In the genomic region with DNA sequence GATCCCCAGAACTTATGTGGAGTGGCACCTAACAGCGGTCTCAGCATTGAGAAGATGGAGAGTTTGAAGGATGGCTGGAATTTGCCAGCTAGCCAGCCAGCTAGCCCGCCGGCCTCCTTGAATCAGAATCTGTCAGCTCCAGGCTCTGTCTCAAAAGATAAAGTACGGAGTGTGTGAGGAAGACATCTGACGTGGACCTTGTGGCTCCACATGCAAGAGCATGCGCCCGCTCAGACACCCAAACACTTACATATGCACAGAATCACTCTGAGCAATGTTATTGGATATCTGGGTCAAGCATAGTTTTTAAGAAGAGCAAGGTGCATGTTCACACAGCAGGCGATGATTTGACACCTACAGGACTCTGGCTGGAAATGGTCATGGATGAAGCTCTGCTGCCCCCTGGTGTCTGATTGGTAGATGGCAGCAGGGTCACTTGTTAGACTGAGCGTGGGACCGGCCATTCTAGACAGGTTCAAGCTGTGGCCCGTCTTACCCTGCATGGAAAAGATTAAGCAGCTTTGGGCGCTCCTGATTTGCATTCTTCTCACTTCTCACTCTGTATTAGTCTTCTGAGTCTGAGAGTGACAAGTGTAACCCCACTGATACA, we compare ENCODE assay signal across 8 mouse cellular contexts. TPM values are rescaled to one million over a fixed set of nuclear protein-coding genes. Genes with fewer than 3 reads are reported as not detected.
DNase-seq lines count a peak whose midpoint lies in the region; ATAC-seq lines count a peak whose summit lies in the region.

No protein-coding gene starts in this region.

- H3K9me3 ChIP-seq in embryonic facial prominence, embryonic 11.5 days (replicated peaks; ENCODE audit: control insufficient read depth, low read length): no peaks in the 10 kb centered on the region
- no peaks in the 10 kb centered on the region for H3K9me3 ChIP-seq in kidney, embryonic 15.5 days (replicated peaks)
- no peaks in the 10 kb centered on the region for H3K9me3 ChIP-seq in limb, embryonic 15.5 days
- no peaks in the 10 kb centered on the region for H3K9me3 ChIP-seq in stomach, embryonic 16.5 days (replicated peaks; ENCODE audit: control insufficient read depth, low read length)

- no peak overlapping the region for H3K4me3 ChIP-seq in embryonic facial prominence, embryonic 11.5 days (ENCODE audit: low read depth, low read length)
- H3K4me3 ChIP-seq in kidney, embryonic 15.5 days (replicated peaks): no peak overlapping the region
- no peak overlapping the region for H3K4me3 ChIP-seq in limb, embryonic 15.5 days
- no peak overlapping the region for H3K4me3 ChIP-seq in stomach, embryonic 16.5 days (replicated peaks; ENCODE audit: low read length)

- H3K9ac ChIP-seq in embryonic facial prominence, embryonic 11.5 days (replicated peaks; ENCODE audit: low read length): no peak overlapping the region
- no peak overlapping the region for H3K9ac ChIP-seq in kidney, embryonic 15.5 days
- H3K9ac ChIP-seq in limb, embryonic 15.5 days: no peak overlapping the region
- no peak overlapping the region for H3K9ac ChIP-seq in stomach, embryonic 16.5 days (ENCODE audit: low read length)

- H3K36me3 ChIP-seq in embryonic facial prominence, embryonic 11.5 days (replicated peaks; ENCODE audit: control insufficient read depth, insufficient read depth, low read depth, low read length): no peaks in the 10 kb centered on the region
- H3K36me3 ChIP-seq in kidney, embryonic 15.5 days: peaks cover 12% of the 10 kb centered on the region; the same call in 1 of the 2 replicates
- peaks cover 16% of the 10 kb centered on the region for H3K36me3 ChIP-seq in limb, embryonic 15.5 days
- H3K36me3 ChIP-seq in stomach, embryonic 16.5 days (ENCODE audit: control insufficient read depth, insufficient read depth, low read length): no peaks in the 10 kb centered on the region

- H3K4me2 ChIP-seq in embryonic facial prominence, embryonic 11.5 days (ENCODE audit: low read depth, low read length): no peak overlapping the region
- no peak overlapping the region for H3K4me2 ChIP-seq in kidney, embryonic 15.5 days
- no peak overlapping the region for H3K4me2 ChIP-seq in limb, embryonic 15.5 days
- H3K4me2 ChIP-seq in stomach, embryonic 16.5 days (ENCODE audit: low read depth, low read length): no peak overlapping the region

- ATAC-seq in embryonic facial prominence, embryonic 11.5 days (replicated peaks; ENCODE audit: insufficient number of reproducible peaks, low FRiP score, low TSS enrichment, low read depth): 0 out of 2 replicates have a peak, but pooled peaks have one; percentile 24
- ATAC-seq in kidney, embryonic 15.5 days (replicated peaks; ENCODE audit: low FRiP score): peak; percentile 67
- peak; percentile 64; the same call in 1 of the 2 replicates for ATAC-seq in limb, embryonic 15.5 days (ENCODE audit: insufficient number of reproducible peaks, low FRiP score, low TSS enrichment, low read depth)
- ATAC-seq in stomach, embryonic 16.5 days (ENCODE audit: insufficient read depth, low FRiP score): peak; percentile 64; the same call in 1 of the 2 replicates

- no peak overlapping the region for H3K27ac ChIP-seq in embryonic facial prominence, embryonic 11.5 days (replicated peaks; ENCODE audit: low read depth, low read length)
- no peak overlapping the region for H3K27ac ChIP-seq in kidney, embryonic 15.5 days
- H3K27ac ChIP-seq in limb, embryonic 15.5 days: no peak overlapping the region
- H3K27ac ChIP-seq in stomach, embryonic 16.5 days (ENCODE audit: low read length): no peak overlapping the region

- peak; percentile 76 for DNase-seq in 416B (ENCODE audit: low read depth)
- peak; percentile 91 for DNase-seq in adrenal gland, postnatal 14 days
- peak; percentile 87 for DNase-seq in embryonic facial prominence, embryonic 11.5 days (ENCODE audit: low spot score)
- peak; percentile 71 to 87 for DNase-seq in heart, adult 9 months (ENCODE audit: low spot score in 2 of 2)
- DNase-seq in neural tube, embryonic 10.5 days (ENCODE audit: extremely low spot score, low spot score): peak; percentile 89

- 49% methylated on average over 12 of the region's 12 CpGs for WGBS in embryonic facial prominence, embryonic 11.5 days
- 45% methylated on average over 12 of the region's 12 CpGs for WGBS in kidney, embryonic 15.5 days
- 42% methylated on average over 12 of the region's 12 CpGs for WGBS in limb, embryonic 15.5 days
- WGBS in stomach, embryonic 16.5 days: 38% methylated on average over 12 of the region's 12 CpGs

- H3K27me3 ChIP-seq in embryonic facial prominence, embryonic 11.5 days (ENCODE audit: control insufficient read depth, insufficient read depth, low read length): no peaks in the 10 kb centered on the region
- H3K27me3 ChIP-seq in kidney, embryonic 15.5 days: no peaks in the 10 kb centered on the region
- H3K27me3 ChIP-seq in limb, embryonic 15.5 days: no peaks in the 10 kb centered on the region
- no peaks in the 10 kb centered on the region for H3K27me3 ChIP-seq in stomach, embryonic 16.5 days (ENCODE audit: control insufficient read depth, insufficient read depth, low read length)

- no peaks in the 10 kb centered on the region for H3K4me1 ChIP-seq in embryonic facial prominence, embryonic 11.5 days (ENCODE audit: control insufficient read depth, insufficient read depth, low read length)
- H3K4me1 ChIP-seq in kidney, embryonic 15.5 days: 0 out of 2 replicates have a peak, but pooled peaks cover 3% of the 10 kb centered on the region
- no peaks in the 10 kb centered on the region for H3K4me1 ChIP-seq in limb, embryonic 15.5 days
- H3K4me1 ChIP-seq in stomach, embryonic 16.5 days (ENCODE audit: control insufficient read depth, insufficient read depth, low read length): no peaks in the 10 kb centered on the region

RNA-seq across cellular contexts. Expression of a gene that starts 11.0 kb away (rescaled TPM):
- total RNA-seq in adrenal gland, postnatal 14 days (2021): 3.0 and 6.3 TPM in 2 replicates
- polyA plus RNA-seq in embryonic facial prominence, embryonic 11.5 days (2014; fragmentation: Nextera tagmentation; extraction: Ambion mirVana): 1.7 and 1.9 TPM in 2 replicates
- 451 and 476 TPM in 2 replicates for polyA plus RNA-seq in kidney, embryonic 15.5 days (2015; fragmentation: Nextera tagmentation; extraction: Ambion mirVana)
- polyA plus RNA-seq in limb, embryonic 15.5 days (2015; fragmentation: Nextera tagmentation; extraction: Ambion mirVana): 3.0 and 4.7 TPM in 2 replicates
- polyA plus RNA-seq in stomach, embryonic 16.5 days (2015; fragmentation: Nextera tagmentation; extraction: Ambion mirVana): 2.0 and 2.5 TPM in 2 replicates

RNA-seq across cellular contexts. Expression of a gene that starts 18.5 kb away (rescaled TPM):
- 110 and 140 TPM in 2 replicates for total RNA-seq in adrenal gland, postnatal 14 days (2021)
- 83.0 and 93.1 TPM in 2 replicates for polyA plus RNA-seq in embryonic facial prominence, embryonic 11.5 days (2014; fragmentation: Nextera tagmentation; extraction: Ambion mirVana)
- 178 and 187 TPM in 2 replicates for polyA plus RNA-seq in kidney, embryonic 15.5 days (2015; fragmentation: Nextera tagmentation; extraction: Ambion mirVana)
- 120 and 122 TPM in 2 replicates for polyA plus RNA-seq in limb, embryonic 15.5 days (2015; fragmentation: Nextera tagmentation; extraction: Ambion mirVana)
- polyA plus RNA-seq in stomach, embryonic 16.5 days (2015; fragmentation: Nextera tagmentation; extraction: Ambion mirVana): 63.1 and 66.3 TPM in 2 replicates

RNA-seq across cellular contexts. Expression of a gene that starts 37.9 kb away (rescaled TPM):
- 0.78 and 1.4 TPM in 2 replicates for total RNA-seq in adrenal gland, postnatal 14 days (2021)
- 0.76 and 0.86 TPM in 2 replicates for polyA plus RNA-seq in embryonic facial prominence, embryonic 11.5 days (2014; fragmentation: Nextera tagmentation; extraction: Ambion mirVana)
- polyA plus RNA-seq in kidney, embryonic 15.5 days (2015; fragmentation: Nextera tagmentation; extraction: Ambion mirVana): 0.13 and 0.30 TPM in 2 replicates
- polyA plus RNA-seq in limb, embryonic 15.5 days (2015; fragmentation: Nextera tagmentation; extraction: Ambion mirVana): 0.23 and 0.31 TPM in 2 replicates
- 0.30 and 0.35 TPM in 2 replicates for polyA plus RNA-seq in stomach, embryonic 16.5 days (2015; fragmentation: Nextera tagmentation; extraction: Ambion mirVana)

Comparison
In these comparisons a context has a peak if more than half of its experiments do, and no peak if none do; other contexts are left out.
1. RNA of a gene that starts 11.0 kb away (polyA plus RNA-seq): 451 to 476 TPM in kidney, embryonic 15.5 days; 3.0 to 4.7 TPM in limb, embryonic 15.5 days, 2.0 to 2.5 TPM in stomach, embryonic 16.5 days and 1.7 to 1.9 TPM in embryonic facial prominence, embryonic 11.5 days; every median in the first group is over 10 times any median in the second.
2. Peak in every context shown above with its lines, with median percentiles within 50 percentile points of each other: DNase-seq and ATAC-seq.